Mouse (Mus musculus) layer of hippocampus, adult 8-10 months (tissue): ENCODE results near the gene Olfr418. TPM values are rescaled to one million over a fixed set of nuclear protein-coding genes. Genes with fewer than 3 reads are reported as not detected.
"Not testable (repeated sequence)": the region's sequence is repeated elsewhere in the genome, so short reads cannot be mapped to it uniquely, and the experiment has no call there.

Experiments
- DNase-seq, 2 experiments: peaks; one replicate each; pipeline ENCODE4 v3.0.0; 2022; ENCODE audit warnings: low spot score in 2 of 2
- total RNA-seq, 4 experiments: library from RNA; stranded (reverse); gene quantifications; 2 replicates each; pipeline ENCODE4 v1.2.4; 2022

Gene Olfr418
- total RNA-seq, result not detected

- DNase-seq, result no peak
These were observed at the start of gene Olfr418 for GRCm38 (mm10) chr1:173265701-173266100. Gene Olfr418, plus strand, starts transcription at chr1:173266001.

- DNase-seq, result no peak
These were observed 49.3 kb upstream of the Olfr418 start for GRCm38 (mm10) chr1:173216481-173216880.

- no peak for DNase-seq
These were observed 38.7 kb upstream of the Olfr418 start, which contains the start of gene Fcer1a for GRCm38 (mm10) chr1:173227081-173227480. Gene Fcer1a, minus strand, starts transcription at chr1:173227214.

GRCm38 (mm10) chr1:173237004-173237403, 28.8 kb upstream of the Olfr418 start:
- not testable (repeated sequence) for DNase-seq

GRCm38 (mm10) chr1:173249888-173250287, 15.9 kb upstream of the Olfr418 start:
- DNase-seq, result no peak

- DNase-seq, result no peak
These were observed 11.9 kb downstream of the Olfr418 start, which contains the start of gene Mptx2 for GRCm38 (mm10) chr1:173277677-173278076. Gene Mptx2, minus strand, starts transcription at chr1:173277777.

- DNase-seq, result not testable (repeated sequence)
These were observed 37.0 kb downstream of the Olfr418 start for GRCm38 (mm10) chr1:173302795-173303194.

GRCm38 (mm10) chr1:173313535-173314050, 47.8 kb downstream of the Olfr418 start:
- DNase-seq, result not testable (repeated sequence)

GRCm38 (mm10) chr1:173315725-173316124, 49.9 kb downstream of the Olfr418 start:
- no peak for DNase-seq

GRCm38 (mm10) chr1:173317925-173318477, 52.2 kb downstream of the Olfr418 start:
- DNase-seq, result no peak

- DNase-seq, result no peak
These were observed 55.9 kb downstream of the Olfr418 start for GRCm38 (mm10) chr1:173321593-173322248.

- no peak for DNase-seq
These were observed 56.4 kb downstream of the Olfr418 start for GRCm38 (mm10) chr1:173322249-173322627.

Other genes with a start within 250 kb of the Olfr418 start
- gene Olfr1408, start 128.6 kb upstream of the Olfr418 start, total RNA-seq, result not detected
- gene Olfr1406, start 75.4 kb upstream of the Olfr418 start, total RNA-seq, result not detected
- gene Olfr218, start 68.2 kb upstream of the Olfr418 start, total RNA-seq, result not detected
- gene Olfr1404, start 53.6 kb upstream of the Olfr418 start, total RNA-seq, result not detected
- not detected for gene Fcer1a, start 38.8 kb upstream of the Olfr418 start, total RNA-seq
- not detected for gene Mptx2, start 11.8 kb downstream of the Olfr418 start, total RNA-seq
- 10 to 100 TPM; 45.2 to 66.9 (median 51.0) TPM for gene Ackr1, start 67.7 kb downstream of the Olfr418 start, total RNA-seq
- gene Aim2, start 84.9 kb downstream of the Olfr418 start, total RNA-seq, result 10 to 100 TPM in 1 of 4 experiments, 1 to 10 TPM in 3; 1.8 to 12.4 (median 5.1) TPM
- 100 to 1,000 TPM; 350 to 406 (median 381) TPM for gene Cadm3, start 101.7 kb downstream of the Olfr418 start, total RNA-seq
- under 1 TPM in 2 of 4 experiments, not detected in 2; 0.16 to 0.32 TPM for gene Ifi206, start 225.0 kb downstream of the Olfr418 start, total RNA-seq